In genomic region chr10:128695411-128695991, GRCm38 (mm10) we compare ENCODE assay signal across 7 mouse cellular contexts. TPM values are rescaled to one million over a fixed set of nuclear protein-coding genes. Genes with fewer than 3 reads are reported as not detected.
A peak's percentile ranks its signal among the peaks of the same experiment; 100 is the strongest.
DNase-seq lines count a peak whose midpoint lies in the region; ATAC-seq lines count a peak whose summit lies in the region.

No protein-coding gene starts in this region.

- peaks cover 13% of the 10 kb centered on the region for H3K4me1 ChIP-seq in lung, embryonic 16.5 days (replicated peaks; ENCODE audit: control insufficient read depth, insufficient read depth, low read length)
- H3K4me1 ChIP-seq in limb, embryonic 15.5 days: peaks cover 4% of the 10 kb centered on the region; the same call in 1 of the 2 replicates
- H3K4me1 ChIP-seq in stomach, embryonic 15.5 days: peaks cover 3% of the 10 kb centered on the region; the same call in 1 of the 2 replicates

- ATAC-seq in lung, embryonic 16.5 days (ENCODE audit: low read depth): no peak
- ATAC-seq in erythroblast, adult 5-6 weeks (replicated peaks; ENCODE audit: low FRiP score, poor library complexity, severe bottlenecking): 0 out of 2 replicates have a peak, but pooled peaks have one; percentile 0
- peak; percentile 37; the same call in 1 of the 2 replicates for ATAC-seq in limb, embryonic 15.5 days (ENCODE audit: insufficient number of reproducible peaks, low FRiP score, low TSS enrichment, low read depth)
- ATAC-seq in stomach, embryonic 15.5 days (ENCODE audit: insufficient read depth, low FRiP score, low read depth): no peak; the same call in 1 of the 2 replicates

- no peaks in the 10 kb centered on the region for H3K9me3 ChIP-seq in lung, embryonic 16.5 days (ENCODE audit: control insufficient read depth, low read length)
- H3K9me3 ChIP-seq in limb, embryonic 15.5 days: no peaks in the 10 kb centered on the region
- no peaks in the 10 kb centered on the region for H3K9me3 ChIP-seq in stomach, embryonic 15.5 days

- H3K4me3 ChIP-seq in lung, embryonic 16.5 days (ENCODE audit: low read length): peak overlapping the region; percentile 82
- H3K4me3 ChIP-seq in limb, embryonic 15.5 days: peak overlapping the region; percentile 89
- peak overlapping the region; percentile 95 for H3K4me3 ChIP-seq in stomach, embryonic 15.5 days (replicated peaks)

- H3K27ac ChIP-seq in lung, embryonic 16.5 days (ENCODE audit: low read length): peak overlapping the region; percentile 98
- H3K27ac ChIP-seq in limb, embryonic 15.5 days: peak overlapping the region; percentile 98
- peak overlapping the region; percentile 99 for H3K27ac ChIP-seq in stomach, embryonic 15.5 days

- H3K4me2 ChIP-seq in lung, embryonic 16.5 days (ENCODE audit: low read depth, low read length): peak overlapping the region; percentile 76
- peak overlapping the region; percentile 61 for H3K4me2 ChIP-seq in limb, embryonic 15.5 days
- peak overlapping the region; percentile 65 for H3K4me2 ChIP-seq in stomach, embryonic 15.5 days

- H3K27me3 ChIP-seq in lung, embryonic 16.5 days (ENCODE audit: control insufficient read depth, insufficient read depth, low read depth, low read length): no peaks in the 10 kb centered on the region
- no peaks in the 10 kb centered on the region for H3K27me3 ChIP-seq in limb, embryonic 15.5 days
- H3K27me3 ChIP-seq in stomach, embryonic 15.5 days (replicated peaks): no peaks in the 10 kb centered on the region

- WGBS in lung, embryonic 16.5 days: under 1% methylated on average over 22 of the region's 22 CpGs
- under 1% methylated on average over 22 of the region's 22 CpGs for WGBS in limb, embryonic 15.5 days
- under 1% methylated on average over 22 of the region's 22 CpGs for WGBS in stomach, embryonic 15.5 days

- DNase-seq in lung, adult 18-20 months: no peak
- no peak for DNase-seq in spleen, postnatal 4 days (ENCODE audit: low spot score in 2 of 2)
- no peak for DNase-seq in adrenal gland, postnatal 25 days

- peak overlapping the region; percentile 93 for H3K9ac ChIP-seq in lung, embryonic 16.5 days (ENCODE audit: low read length)
- peak overlapping the region; percentile 96 for H3K9ac ChIP-seq in limb, embryonic 15.5 days
- H3K9ac ChIP-seq in stomach, embryonic 15.5 days: peak overlapping the region; percentile 99

- H3K36me3 ChIP-seq in lung, embryonic 16.5 days (ENCODE audit: control insufficient read depth, insufficient read depth, low read length): peaks cover 19% of the 10 kb centered on the region
- peaks cover 27% of the 10 kb centered on the region for H3K36me3 ChIP-seq in limb, embryonic 15.5 days
- H3K36me3 ChIP-seq in stomach, embryonic 15.5 days: peaks cover 21% of the 10 kb centered on the region

RNA-seq across cellular contexts. Expression of gene Rab5b, which starts 0.6 kb away (rescaled TPM):
- 87.9 and 90.6 TPM in 2 replicates for polyA plus RNA-seq in lung, embryonic 16.5 days (2015; fragmentation: Nextera tagmentation; extraction: Ambion mirVana)
- total RNA-seq in erythroblast, adult 5-6 weeks (2015; ENCODE audit: low replicate concordance): 26.9 and 42.2 TPM in 2 replicates
- total RNA-seq in erythroblast, adult 5-6 weeks (2017; ENCODE audit: low replicate concordance): 64.8 and 71.7 TPM in 2 replicates
- polyA plus RNA-seq in limb, embryonic 15.5 days (2015; fragmentation: Nextera tagmentation; extraction: Ambion mirVana): 90.6 and 97.4 TPM in 2 replicates
- polyA plus RNA-seq in stomach, embryonic 15.5 days (2015; fragmentation: Nextera tagmentation; extraction: Ambion mirVana): 68.9 and 75.1 TPM in 2 replicates
- total RNA-seq in adrenal gland, postnatal 25 days (2021): 106 and 124 TPM in 2 replicates

RNA-seq across cellular contexts. Expression of gene Pmel, which starts 8.5 kb away (rescaled TPM):
- polyA plus RNA-seq in lung, embryonic 16.5 days (2015; fragmentation: Nextera tagmentation; extraction: Ambion mirVana): 2.1 and 2.2 TPM in 2 replicates
- not detected in 2 replicates for total RNA-seq in erythroblast, adult 5-6 weeks (2015; ENCODE audit: low replicate concordance)
- not detected in 2 replicates for total RNA-seq in erythroblast, adult 5-6 weeks (2017; ENCODE audit: low replicate concordance)
- 6.5 and 9.5 TPM in 2 replicates for polyA plus RNA-seq in limb, embryonic 15.5 days (2015; fragmentation: Nextera tagmentation; extraction: Ambion mirVana)
- 1.3 and 1.9 TPM in 2 replicates for polyA plus RNA-seq in stomach, embryonic 15.5 days (2015; fragmentation: Nextera tagmentation; extraction: Ambion mirVana)
- total RNA-seq in adrenal gland, postnatal 25 days (2021): 1.5 and 2.2 TPM in 2 replicates

RNA-seq across cellular contexts. Expression of gene Cdk2, which starts 9.3 kb away (rescaled TPM):
- 101 and 105 TPM in 2 replicates for polyA plus RNA-seq in lung, embryonic 16.5 days (2015; fragmentation: Nextera tagmentation; extraction: Ambion mirVana)
- 29.8 and 37.2 TPM in 2 replicates for total RNA-seq in erythroblast, adult 5-6 weeks (2015; ENCODE audit: low replicate concordance)
- total RNA-seq in erythroblast, adult 5-6 weeks (2017; ENCODE audit: low replicate concordance): 21.0 and 34.3 TPM in 2 replicates
- polyA plus RNA-seq in limb, embryonic 15.5 days (2015; fragmentation: Nextera tagmentation; extraction: Ambion mirVana): 108 and 110 TPM in 2 replicates
- polyA plus RNA-seq in stomach, embryonic 15.5 days (2015; fragmentation: Nextera tagmentation; extraction: Ambion mirVana): 79.8 and 89.1 TPM in 2 replicates
- 27.4 and 29.0 TPM in 2 replicates for total RNA-seq in adrenal gland, postnatal 25 days (2021)

RNA-seq across cellular contexts. Expression of gene Suox, which starts 21.6 kb away (rescaled TPM):
- 13.0 and 14.6 TPM in 2 replicates for polyA plus RNA-seq in lung, embryonic 16.5 days (2015; fragmentation: Nextera tagmentation; extraction: Ambion mirVana)
- 3.1 and 7.5 TPM in 2 replicates for total RNA-seq in erythroblast, adult 5-6 weeks (2015; ENCODE audit: low replicate concordance)
- 8.4 and 11.3 TPM in 2 replicates for total RNA-seq in erythroblast, adult 5-6 weeks (2017; ENCODE audit: low replicate concordance)
- 22.1 and 24.7 TPM in 2 replicates for polyA plus RNA-seq in limb, embryonic 15.5 days (2015; fragmentation: Nextera tagmentation; extraction: Ambion mirVana)
- 14.4 and 16.2 TPM in 2 replicates for polyA plus RNA-seq in stomach, embryonic 15.5 days (2015; fragmentation: Nextera tagmentation; extraction: Ambion mirVana)
- 18.8 and 21.1 TPM in 2 replicates for total RNA-seq in adrenal gland, postnatal 25 days (2021)

RNA-seq across cellular contexts. Expression of gene Dgka, which starts 49.2 kb away (rescaled TPM):
- polyA plus RNA-seq in lung, embryonic 16.5 days (2015; fragmentation: Nextera tagmentation; extraction: Ambion mirVana): 12.2 and 13.9 TPM in 2 replicates
- 8.2 and 13.4 TPM in 2 replicates for total RNA-seq in erythroblast, adult 5-6 weeks (2015; ENCODE audit: low replicate concordance)
- 2.9 and 4.7 TPM in 2 replicates for total RNA-seq in erythroblast, adult 5-6 weeks (2017; ENCODE audit: low replicate concordance)
- polyA plus RNA-seq in limb, embryonic 15.5 days (2015; fragmentation: Nextera tagmentation; extraction: Ambion mirVana): 26.0 and 26.4 TPM in 2 replicates
- 15.9 and 18.0 TPM in 2 replicates for polyA plus RNA-seq in stomach, embryonic 15.5 days (2015; fragmentation: Nextera tagmentation; extraction: Ambion mirVana)
- 15.1 and 17.6 TPM in 2 replicates for total RNA-seq in adrenal gland, postnatal 25 days (2021)

Comparison
In these comparisons a context has a peak if more than half of its experiments do, and no peak if none do; other contexts are left out.
1. ATAC-seq: peak in erythroblast, adult 5-6 weeks (single experiment) and limb, embryonic 15.5 days (single experiment); none in lung, embryonic 16.5 days (single experiment) and stomach, embryonic 15.5 days (single experiment).
2. Peak in every context shown above with its lines, with median percentiles within 50 percentile points of each other: H3K27ac ChIP-seq, H3K4me2 ChIP-seq, H3K4me3 ChIP-seq and H3K9ac ChIP-seq.